Mouse (Mus musculus) brain, embryonic 14.5 days (tissue): ENCODE measurements at regions not wholly inside any gene's neighbourhood (a gene's known extent, or its start where the extent isn't known, plus 50 kb on each side); places are given as distances from the start of the nearest gene placed in this dataset.

ENCODE experiments used
- CTCF ChIP-seq: fragments of 200-500 bp; IDR thresholded peaks from 2 replicates; pipeline ENCODE4 v1.5.1; 2012; ENCODE audit warnings: inconsistent platforms, mild to moderate bottlenecking, moderate library complexity, borderline replicate concordance; ENCODE audit not compliant: insufficient read depth, insufficient read length; ENCODE audit errors: extremely low read depth
- POLR2A ChIP-seq: fragments of 200-500 bp; IDR thresholded peaks from 2 replicates; pipeline ENCODE4 v1.6.1; 2012; ENCODE audit warnings: mild to moderate bottlenecking, inconsistent platforms, borderline replicate concordance; ENCODE audit not compliant: poor library complexity, insufficient read depth, insufficient read length, severe bottlenecking; ENCODE audit errors: extremely low read depth

- no peak for TF ChIP-seq CTCF
- TF ChIP-seq POLR2A = no peak
These were observed 1692.9 kb downstream of the Stim2 start for GRCm38 (mm10) chr5:55691114-55691742.
